Mouse (Mus musculus): ENCODE data around the gene Nova1.

Nova1 gene

DNA sequence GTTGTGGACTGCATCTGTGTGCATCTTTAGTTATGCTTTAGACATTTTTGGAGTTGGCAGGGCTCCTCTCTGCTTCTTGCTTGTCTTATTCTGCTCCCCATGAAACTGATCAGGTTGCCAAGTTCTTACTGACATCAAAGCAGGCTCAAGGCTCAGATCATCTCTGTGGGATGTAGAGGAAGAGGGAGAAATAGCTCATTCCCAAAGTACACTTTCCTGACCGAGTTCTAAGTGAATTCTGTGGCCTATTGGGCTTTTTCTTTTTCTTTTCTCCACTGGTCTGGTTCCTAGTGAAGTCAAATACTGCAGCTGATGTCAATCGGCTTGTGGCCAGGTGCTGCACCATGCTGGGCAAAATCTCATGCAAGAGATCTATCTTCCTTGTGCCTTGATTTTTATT is 152.0 kb downstream of the Nova1 start:
- DNase-seq, result no peak

DNA sequence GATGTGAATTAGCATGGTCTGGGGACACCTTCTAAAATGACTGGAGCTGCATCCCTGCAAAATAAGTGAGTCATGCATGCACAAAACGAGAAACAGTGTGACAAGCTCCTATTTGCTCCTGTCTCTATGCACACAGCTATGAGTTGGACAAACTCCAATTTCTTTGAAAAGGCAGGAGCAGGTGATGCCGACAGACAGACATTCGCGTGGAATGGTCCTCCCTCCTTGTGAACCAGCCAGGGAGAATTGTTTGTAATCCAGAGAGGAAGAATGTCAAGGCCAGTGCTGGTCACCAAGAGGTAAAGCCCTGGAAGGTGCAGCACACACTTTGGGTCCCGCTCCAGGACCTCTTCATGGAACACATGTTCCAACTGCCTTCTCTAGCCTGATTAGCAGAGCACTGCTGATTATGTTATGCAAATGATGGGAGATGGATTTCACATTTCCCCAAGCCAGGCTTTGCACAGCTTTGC is 172.6 kb downstream of the Nova1 start:
- no peak for DNase-seq

DNA sequence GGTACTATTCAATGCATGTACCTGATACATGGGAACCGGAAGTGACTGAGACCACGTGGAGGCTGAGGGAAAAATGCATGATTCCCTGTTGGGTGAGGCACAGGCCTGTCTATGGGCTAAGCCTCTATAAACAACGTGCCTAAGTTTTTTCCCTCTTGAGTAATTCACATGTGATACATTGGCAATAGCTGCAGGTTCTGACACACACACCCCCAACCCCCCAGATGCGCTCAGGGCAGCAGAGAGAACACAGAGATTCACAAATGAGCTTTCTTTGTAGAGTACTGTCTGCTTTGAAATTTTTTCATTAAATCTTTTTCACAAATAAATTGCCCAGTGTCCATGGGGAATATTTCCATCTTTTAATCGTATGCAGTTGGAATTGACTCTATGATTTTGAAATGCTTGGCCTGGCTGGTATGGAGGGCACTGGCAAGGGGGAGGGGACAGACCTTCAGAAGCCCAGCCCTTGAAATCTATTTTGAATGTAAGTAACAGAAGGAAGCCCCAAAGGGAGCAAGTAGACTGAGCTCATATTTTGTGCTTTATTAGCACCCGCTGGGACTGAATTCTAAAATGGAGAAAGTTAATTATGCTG is 173.3 kb downstream of the Nova1 start:
- DNase-seq, result no peak
